In the genomic region with DNA sequence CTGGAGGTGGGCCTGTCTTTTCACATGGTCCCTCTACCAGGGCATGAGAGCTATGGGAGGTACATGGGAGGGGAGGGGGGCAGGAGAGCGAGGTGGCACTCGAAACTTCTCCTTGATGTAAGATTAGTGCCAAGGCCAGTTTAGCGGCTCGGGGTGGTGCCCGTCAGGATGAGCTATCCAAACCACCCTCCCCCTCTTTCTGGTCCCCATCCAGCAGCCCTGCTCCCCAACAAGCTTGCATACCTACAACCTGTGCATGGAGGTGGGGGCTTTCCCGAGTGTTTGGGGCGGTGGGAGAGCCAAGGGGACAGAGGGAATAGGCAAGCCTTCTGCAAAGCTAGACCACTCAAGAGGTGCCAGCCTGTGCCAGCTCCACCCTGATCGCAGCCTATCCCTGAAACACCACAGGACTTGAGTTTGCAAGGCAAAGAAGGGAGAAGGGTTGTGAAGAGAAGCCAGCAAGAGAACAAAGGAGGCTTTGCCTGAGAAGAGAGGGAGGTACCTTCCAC, we compare ENCODE assay signal across 8 mouse cellular contexts. TPM values are rescaled to one million over a fixed set of nuclear protein-coding genes. Genes with fewer than 3 reads are reported as not detected.
DNase-seq lines count a peak whose midpoint lies in the region; ATAC-seq lines count a peak whose summit lies in the region.

No protein-coding gene starts in this region.

- peak overlapping the region; percentile 76 for H3K9ac ChIP-seq in limb, embryonic 13.5 days

- no peaks in the 10 kb centered on the region for H3K9me3 ChIP-seq in limb, embryonic 13.5 days

- H3K27ac ChIP-seq in limb, embryonic 13.5 days, result peak overlapping the region; percentile 87

- peak overlapping the region; percentile 76 for H3K4me2 ChIP-seq in limb, embryonic 13.5 days (replicated peaks)

- H3K4me3 ChIP-seq in limb, embryonic 13.5 days, result peak overlapping the region; percentile 45

- 41% methylated on average over 8 of the region's 8 CpGs for WGBS in limb, embryonic 13.5 days

- H3K4me1 ChIP-seq in limb, embryonic 13.5 days, result peaks cover 17% of the 10 kb centered on the region

- DNase-seq in adrenal gland, postnatal 14 days, result peak; percentile 50
- no peak for DNase-seq in adrenal gland, adult (ENCODE audit: inconsistent age in 2 of 2, low spot score in 1 of 2)
- DNase-seq in testis, postnatal 10 days (ENCODE audit: low spot score), result peak; percentile 70
- no peak for DNase-seq in testis, postnatal 14 days (ENCODE audit: low spot score)
- DNase-seq in cerebellum, postnatal 36 days, result no peak

- ATAC-seq in limb, embryonic 13.5 days (ENCODE audit: low FRiP score, low read depth), result no peak; the same call in 1 of the 2 replicates
- ATAC-seq in inflammation-experienced regulatory T-cells, adult 6 months, result no peak
- no peak for ATAC-seq in megakaryocyte progenitor cell, adult 5-6 weeks (replicated peaks; ENCODE audit: poor library complexity)

- peaks cover 3% of the 10 kb centered on the region; the same call in 1 of the 2 replicates for H3K36me3 ChIP-seq in limb, embryonic 13.5 days

- H3K27me3 ChIP-seq in limb, embryonic 13.5 days, result no peaks in the 10 kb centered on the region

RNA-seq across cellular contexts. Expression of a gene that starts 26.8 kb away (rescaled TPM):
- total RNA-seq in adrenal gland, postnatal 14 days (2021), result 14.5 and 20.5 TPM in 2 replicates
- 42.8 and 45.7 TPM in 2 replicates for polyA plus RNA-seq in limb, embryonic 13.5 days (2015; fragmentation: Nextera tagmentation; extraction: Ambion mirVana)
- polyA plus RNA-seq in inflammation-experienced regulatory T-cells, adult 6 months (2017; shearing (Covaris generic)), result not detected
- total RNA-seq in megakaryocyte progenitor cell, adult 5-6 weeks (2015), result 0.22 TPM in 1 of 2 replicates, not detected in the other
- not detected in 2 replicates for total RNA-seq in megakaryocyte progenitor cell, adult 5-6 weeks (2017)

Comparison
In these comparisons a context has a peak if more than half of its experiments do, and no peak if none do; other contexts are left out.
1. DNase-seq: peak in adrenal gland, postnatal 14 days (single experiment) and testis, postnatal 10 days (single experiment); none in adrenal gland, adult (0 of 2), testis, postnatal 14 days (single experiment) and cerebellum, postnatal 36 days (0 of 2).
2. RNA of a gene that starts 26.8 kb away (total RNA-seq): 14.5 to 20.5 TPM in adrenal gland, postnatal 14 days; 0.22 TPM in megakaryocyte progenitor cell, adult 5-6 weeks; every median in the first group is over 10 times any median in the second.